Mouse (Mus musculus) heart, embryonic 14.5 days (tissue): Measurements from ENCODE around the gene Dppa5a. TPM values are rescaled to one million over a fixed set of nuclear protein-coding genes. Genes with fewer than 3 reads are reported as not detected.
A peak's percentile ranks its signal among the peaks of the same experiment; 100 is the strongest.

ENCODE experiments used
- ATAC-seq: fragments of 200-750 bp; cut with Nextera tagmentation; 2 replicates; pipeline ENCODE4 v1.8.0; 2017; ENCODE audit warnings: low read depth, moderate TSS enrichment; ENCODE audit not compliant: insufficient number of reproducible peaks, insufficient read depth, low FRiP score
- H3K27ac ChIP-seq, 2 experiments: fragments of 200-500 bp in 1 of 2; fragments of 300-500 bp in 1 of 2; sonication (generic) in 1 of 2; replicated peaks in 1 of 2; 2 replicates each; pipeline ENCODE4 v1.5.1; 2012 to 2014; ENCODE audit warnings: low read depth in 2 of 2, low read length in 2 of 2, control low read depth in 1 of 2, mild to moderate bottlenecking in 1 of 2, mixed read lengths in 1 of 2; ENCODE audit not compliant: control insufficient read depth in 1 of 2, insufficient read depth in 1 of 2
- H3K27me3 ChIP-seq: fragments of 300-500 bp; sonication (generic); 2 replicates; pipeline ENCODE4 v1.6.1; 2014; ENCODE audit warnings: mild to moderate bottlenecking, low read length, control low read depth; ENCODE audit not compliant: control insufficient read depth, insufficient read depth
- H3K36me3 ChIP-seq: fragments of 300-500 bp; sonication (generic); 2 replicates; pipeline ENCODE4 v1.6.1; 2014; ENCODE audit warnings: mild to moderate bottlenecking, control low read depth, low read length, mixed read lengths; ENCODE audit not compliant: control insufficient read depth, insufficient read depth
- H3K4me1 ChIP-seq, 2 experiments: fragments of 200-500 bp in 1 of 2; fragments of 300-500 bp in 1 of 2; sonication (generic) in 1 of 2; 2 replicates each; pipeline ENCODE4 v1.6.1; 2012 to 2014; ENCODE audit warnings: low read length in 2 of 2, control low read depth in 1 of 2, mixed read lengths in 1 of 2; ENCODE audit not compliant: control insufficient read depth in 2 of 2, insufficient read depth in 2 of 2
- H3K4me2 ChIP-seq: fragments of 300-500 bp; sonication (generic); 2 replicates; pipeline ENCODE4 v1.6.1; 2014; ENCODE audit warnings: mild to moderate bottlenecking, low read length
- H3K4me3 ChIP-seq, 2 experiments: fragments of 200-500 bp in 1 of 2; fragments of 300-500 bp in 1 of 2; sonication (generic) in 1 of 2; 2 replicates each; pipeline ENCODE4 v1.5.1; 2012 to 2014; ENCODE audit warnings: low read length in 2 of 2, mild to moderate bottlenecking in 2 of 2, control low read depth in 1 of 2, low read depth in 1 of 2, moderate library complexity in 1 of 2; ENCODE audit not compliant: control insufficient read depth in 1 of 2, insufficient read depth in 1 of 2
- H3K9ac ChIP-seq: fragments of 300-500 bp; sonication (generic); 2 replicates; pipeline ENCODE4 v1.6.1; 2014; ENCODE audit warnings: mild to moderate bottlenecking, low read length
- H3K9me3 ChIP-seq: fragments of 300-500 bp; sonication (generic); 2 replicates; pipeline ENCODE4 v1.6.1; 2016; ENCODE audit warnings: low read length, control low read depth; ENCODE audit not compliant: control insufficient read depth
- WGBS: fragments of 180-500 bp; shearing (Covaris S2); extraction: QIAGEN DNeasy Blood & Tissue Kit; methylation state at CpG from one replicate; pipeline ENCODE4 v1.1.7; 2014; 5-methylcytosine and 5-hydroxymethylcytosine counted together
- polyA plus RNA-seq: library from polyadenylated mRNA; unstranded; fragments of >200 nt; fragmentation: Nextera tagmentation; extraction: Ambion mirVana; gene quantifications from 2 replicates; pipeline ENCODE4 v1.2.1, GENCODE M21; 2014

Gene Dppa5a
- polyA plus RNA-seq, 1 experiment from 2014 or later, result not detected

DNA sequence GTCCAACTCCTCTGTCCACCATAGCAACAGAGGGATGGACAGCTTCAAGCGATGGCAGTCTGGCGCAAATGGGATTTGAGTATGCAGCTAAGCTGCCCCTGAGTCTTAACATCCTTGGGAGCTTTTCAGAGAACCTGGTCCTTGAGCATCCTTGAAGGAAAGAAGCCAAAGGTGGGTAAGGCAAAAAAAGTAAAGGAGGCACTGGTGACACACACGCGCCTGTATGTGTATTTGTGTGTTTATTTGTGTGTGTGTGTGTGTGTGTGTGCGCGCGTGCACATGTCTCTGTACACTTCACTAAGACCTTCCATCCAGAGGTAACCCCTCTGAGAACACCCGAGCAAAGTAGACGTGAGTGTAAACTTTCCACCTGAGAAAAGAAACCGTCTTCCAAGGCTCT is 25.8 kb upstream of the Dppa5a start:
- ATAC-seq, result no peak
- no peaks in the 10 kb centered on the region for H3K36me3 ChIP-seq
- no peak overlapping the region for H3K27ac ChIP-seq
- WGBS, result 81% methylated on average over 10 of the region's 10 CpGs
- H3K9me3 ChIP-seq, result no peaks in the 10 kb centered on the region
- H3K4me2 ChIP-seq, result no peak overlapping the region
- H3K4me1 ChIP-seq, result peaks cover 6 to 10% of the 10 kb centered on the region in 2 experiments; a peak in 3 of 4 replicates
- no peak overlapping the region for H3K9ac ChIP-seq
- peaks cover 54% of the 10 kb centered on the region for H3K27me3 ChIP-seq
- H3K4me3 ChIP-seq, result no peak overlapping the region

GRCm38 (mm10) chr9:78389981-78390380 is 22.0 kb upstream of the Dppa5a start:
- Histone ChIP-seq H3K4me1 (peaks cover 0 to 2% of the 10 kb centered on the region in 2 experiments; a peak in 1 of 4 replicates), H3K4me3 (no peak overlapping the region), H3K9me3 (no peaks in the 10 kb centered on the region), H3K4me2 (no peak overlapping the region), H3K9ac (no peak overlapping the region), H3K27me3 (peaks cover 25% of the 10 kb centered on the region), H3K27ac (no peak overlapping the region), H3K36me3 (no peaks in the 10 kb centered on the region)
- ATAC-seq, result no peak
- whole genome bisulfite sequencing, result 31% methylated on average over 5 of the region's 5 CpGs

- H3K9me3 ChIP-seq, result no peaks in the 10 kb centered on the region
- ATAC-seq, result no peak
Measured at GRCm38 (mm10) chr9:78386947-78387346, 19.0 kb upstream of the Dppa5a start.

GRCm38 (mm10) chr9:78385893-78386292 is 17.9 kb upstream of the Dppa5a start:
- no peak overlapping the region for H3K4me3 ChIP-seq
- no peaks in the 10 kb centered on the region for H3K9me3 ChIP-seq
- 50% methylated on average over 3 of the region's 3 CpGs for WGBS
- no peak overlapping the region for H3K4me2 ChIP-seq
- ATAC-seq, result no peak
- no peak overlapping the region for H3K9ac ChIP-seq
- no peak overlapping the region for H3K27ac ChIP-seq
- H3K27me3 ChIP-seq, result no peaks in the 10 kb centered on the region
- H3K36me3 ChIP-seq, result no peaks in the 10 kb centered on the region
- peaks cover 0 to 2% of the 10 kb centered on the region in 2 experiments; a peak in 1 of 4 replicates for H3K4me1 ChIP-seq

More at GRCm38 (mm10) chr9:78386947-78387346, 19.0 kb upstream of the Dppa5a start:
- WGBS, result 81% methylated on average over 7 of the region's 7 CpGs
- Histone ChIP-seq H3K27me3 (no peaks in the 10 kb centered on the region), H3K27ac (no peak overlapping the region), H3K4me2 (no peak overlapping the region), H3K9ac (no peak overlapping the region), H3K4me1 (peaks cover 0 to 2% of the 10 kb centered on the region in 2 experiments; a peak in 1 of 4 replicates), H3K36me3 (no peaks in the 10 kb centered on the region), H3K4me3 (no peak overlapping the region)

GRCm38 (mm10) chr9:78378113-78378785 is 10.3 kb upstream of the Dppa5a start, which contains the start of gene Ooep:
TSS of gene Ooep (minus strand) at chr9:78378725.
- Histone ChIP-seq H3K9ac (peak within 1 kb of the TSS; percentile 4; the same call in 1 of the 2 replicates), H3K4me3 (peak within 1 kb of the TSS; percentile 22 to 28), H3K36me3 (no peaks in the 10 kb centered on the region), H3K27ac (no peak within 1 kb of the TSS), H3K4me1 (peaks cover 4 to 6% of the 10 kb centered on the region in 2 experiments; a peak in 2 of 4 replicates), H3K4me2 (peak within 1 kb of the TSS; percentile 65), H3K9me3 (no peaks in the 10 kb centered on the region), H3K27me3 (no peaks in the 10 kb centered on the region)
- peak; percentile 76 for ATAC-seq
- 4% methylated on average over 23 of the region's 23 CpGs for WGBS

GRCm38 (mm10) chr9:78377546-78377945 is 9.6 kb upstream of the Dppa5a start:
- H3K4me2 ChIP-seq, result peak overlapping the region; percentile 65
- ATAC-seq, result no peak
- H3K9me3 ChIP-seq, result no peaks in the 10 kb centered on the region
- peaks cover 7 to 9% of the 10 kb centered on the region in 2 experiments; a peak in 2 of 4 replicates for H3K4me1 ChIP-seq
- no peak overlapping the region for H3K9ac ChIP-seq
- no peaks in the 10 kb centered on the region for H3K36me3 ChIP-seq
- 49% methylated on average over 8 of the region's 8 CpGs for WGBS
- no peaks in the 10 kb centered on the region for H3K27me3 ChIP-seq
- H3K4me3 ChIP-seq, result peak overlapping the region in 1 of 2 experiments; percentile 28; a peak in 1 of 4 replicates
- H3K27ac ChIP-seq, result no peak overlapping the region

- H3K4me3 ChIP-seq, result no peak overlapping the region
- H3K4me2 ChIP-seq, result no peak overlapping the region
- H3K27me3 ChIP-seq, result no peaks in the 10 kb centered on the region
- 79% methylated on average over 4 of the region's 4 CpGs for WGBS
- no peaks in the 10 kb centered on the region for H3K36me3 ChIP-seq
- H3K9me3 ChIP-seq, result no peaks in the 10 kb centered on the region
- ATAC-seq, result no peak
- H3K9ac ChIP-seq, result no peak overlapping the region
- no peak overlapping the region for H3K27ac ChIP-seq
- peaks cover 7 to 9% of the 10 kb centered on the region in 2 experiments; a peak in 2 of 4 replicates for H3K4me1 ChIP-seq
Measured at GRCm38 (mm10) chr9:78375486-78375885, 7.5 kb upstream of the Dppa5a start.
